Mouse (Mus musculus) liver, embryonic 14.5 days (tissue): ENCODE measurements around the gene Otop3. TPM values are rescaled to one million over a fixed set of nuclear protein-coding genes. Genes with fewer than 3 reads are reported as not detected.
A peak's percentile ranks its signal among the peaks of the same experiment; 100 is the strongest.

Experiments
- ATAC-seq: fragments of 200-750 bp; cut with Nextera tagmentation; 2 replicates; pipeline ENCODE4 v1.8.0; 2017; ENCODE audit warnings: moderate number of reproducible peaks, mild to moderate bottlenecking, moderate library complexity; ENCODE audit not compliant: insufficient read depth
- DNase-seq, 3 experiments: peaks; one replicate each; pipeline ENCODE4 v3.0.0-alpha.2; 2012 to 2013; ENCODE audit warnings: low read depth in 3 of 3, low spot score in 3 of 3
- H3K27ac ChIP-seq: fragments of 300-500 bp; sonication (generic); 2 replicates; pipeline ENCODE4 v1.5.1; 2014; ENCODE audit warnings: moderate library complexity, mild to moderate bottlenecking, control low read depth, inconsistent platforms
- H3K27me3 ChIP-seq: fragments of 300-500 bp; sonication (generic); 2 replicates; pipeline ENCODE4 v1.6.1; 2014; ENCODE audit warnings: mild to moderate bottlenecking, low read length, moderate library complexity; ENCODE audit not compliant: control insufficient read depth, insufficient read depth
- H3K36me3 ChIP-seq: fragments of 300-500 bp; sonication (generic); replicated peaks from 2 replicates; pipeline ENCODE4 v1.6.1; 2014; ENCODE audit warnings: low read depth; ENCODE audit not compliant: control insufficient read depth, insufficient read depth
- H3K4me1 ChIP-seq, 2 experiments: fragments of 200-500 bp in 1 of 2; fragments of 300-500 bp in 1 of 2; sonication (generic) in 1 of 2; replicated peaks; 2 replicates each; pipeline ENCODE4 v1.6.1; 2012 to 2014; ENCODE audit warnings: antibody characterized with exemption in 1 of 2, inconsistent platforms in 1 of 2, low read length in 1 of 2; ENCODE audit not compliant: control insufficient read depth in 2 of 2, insufficient read depth in 2 of 2
- H3K4me2 ChIP-seq: fragments of 300-500 bp; sonication (generic); 2 replicates; pipeline ENCODE4 v1.6.1; 2014; ENCODE audit warnings: low read depth, mild to moderate bottlenecking, control low read depth, moderate library complexity
- H3K4me3 ChIP-seq, 2 experiments: fragments of 200-500 bp in 1 of 2; fragments of 300-500 bp in 1 of 2; sonication (generic) in 1 of 2; 2 replicates each; pipeline ENCODE4 v1.5.1; 2012 to 2014; ENCODE audit warnings: low read depth in 2 of 2, low read length in 2 of 2, mild to moderate bottlenecking in 2 of 2, control low read depth in 1 of 2, inconsistent platforms in 1 of 2, moderate library complexity in 1 of 2; ENCODE audit not compliant: insufficient read depth in 1 of 2
- H3K9ac ChIP-seq: fragments of 300-500 bp; sonication (generic); replicated peaks from 2 replicates; pipeline ENCODE4 v1.6.1; 2014; ENCODE audit warnings: mild to moderate bottlenecking, control low read depth, moderate library complexity
- H3K9me3 ChIP-seq: fragments of 300-500 bp; sonication (generic); 2 replicates; pipeline ENCODE4 v1.6.1; 2016; ENCODE audit warnings: low read length, mixed read lengths; ENCODE audit not compliant: control insufficient read depth
- CTCF ChIP-seq: IDR thresholded peaks from 2 replicates; pipeline ENCODE4 v1.5.1; 2016; ENCODE audit warnings: antibody characterized with exemption, low read depth, control low read depth
- EP300 ChIP-seq: IDR thresholded peaks from 2 replicates; pipeline ENCODE4 v1.6.1; 2016; ENCODE audit warnings: antibody characterized with exemption, low read depth
- WGBS: fragments of 180-500 bp; shearing (Covaris S2); extraction: QIAGEN DNeasy Blood & Tissue Kit; methylation state at CpG from one replicate; pipeline ENCODE4 v1.1.7; 2014; ENCODE audit not compliant: insufficient replicate concordance; 5-methylcytosine and 5-hydroxymethylcytosine counted together
- polyA plus RNA-seq, 2 experiments: library from polyadenylated mRNA; depleted of rRNA in 1 of 2; stranded (reverse) in 1 of 2; unstranded in 1 of 2; fragments of >200 nt; fragmentation: Nextera tagmentation in 1 of 2; extraction: Ambion mirVana in 1 of 2; gene quantifications; 2 replicates each; pipeline versions ENCODE4 v1.2.1 to v1.2.3; 2012 to 2014

Otop3 gene
- polyA plus RNA-seq, 2 experiments = not detected

DNA sequence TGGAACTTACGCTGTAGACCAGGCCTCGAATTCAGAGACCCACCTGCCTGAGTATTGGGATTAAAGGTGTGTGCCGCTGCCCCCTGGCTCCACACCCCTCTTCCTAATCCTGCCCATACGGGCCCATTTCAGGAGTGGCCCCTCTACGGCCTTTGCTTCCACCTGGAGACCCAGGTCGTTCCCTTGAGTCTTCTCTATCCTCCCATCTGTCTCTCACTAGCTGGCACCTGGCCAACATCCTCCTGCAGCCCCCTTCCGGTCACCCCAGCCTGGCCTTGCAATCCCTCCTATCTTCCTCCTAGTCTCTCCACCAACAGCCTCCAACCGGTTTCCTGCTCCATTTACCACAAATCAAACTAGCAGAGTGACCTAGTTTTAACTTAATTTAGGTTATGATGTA, 44.6 kb upstream of the Otop3 start:
- H3K36me3 ChIP-seq = no peaks in the 10 kb centered on the region
- WGBS = 59% methylated on average over 8 of the region's 8 CpGs
- no peak overlapping the region for H3K9ac ChIP-seq
- H3K27ac ChIP-seq = no peak overlapping the region
- H3K4me1 ChIP-seq = peaks cover 0 to 7% of the 10 kb centered on the region in 2 experiments; a peak in 2 of 4 replicates
- H3K4me2 ChIP-seq = no peak overlapping the region
- no peaks in the 10 kb centered on the region for H3K27me3 ChIP-seq
- no peak overlapping the region for H3K4me3 ChIP-seq
- ATAC-seq = no peak
- DNase-seq = no peak
- no peak for TF ChIP-seq EP300
- no peak for TF ChIP-seq CTCF
- no peaks in the 10 kb centered on the region for H3K9me3 ChIP-seq

DNA sequence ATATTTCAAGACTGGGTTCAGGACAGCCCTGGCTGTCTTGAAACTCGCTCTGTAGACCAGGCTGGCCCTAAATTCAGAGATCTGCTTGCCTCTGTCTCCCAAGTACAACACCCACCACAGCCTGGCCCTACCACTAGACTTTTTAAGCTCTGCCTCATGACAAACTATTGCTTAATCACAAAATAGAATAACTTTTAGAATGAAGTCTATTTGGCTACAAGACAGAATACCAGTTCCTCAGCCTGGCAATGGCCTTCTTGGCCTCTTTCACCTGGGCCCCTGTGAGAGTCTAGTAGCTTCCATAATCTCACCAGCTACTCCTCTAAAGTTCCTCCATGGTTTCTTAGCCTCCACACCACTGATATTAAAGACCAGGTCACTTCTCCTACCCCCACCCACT, 44.2 kb upstream of the Otop3 start:
- WGBS = 50% methylated on average over 1 of the region's 1 CpGs
- H3K4me1 ChIP-seq = peaks cover 0 to 7% of the 10 kb centered on the region in 2 experiments; a peak in 2 of 4 replicates
- no peak for TF ChIP-seq EP300
- TF ChIP-seq CTCF = no peak
- H3K36me3 ChIP-seq = no peaks in the 10 kb centered on the region
- no peak for ATAC-seq
- H3K9ac ChIP-seq = no peak overlapping the region
- DNase-seq = no peak
- no peaks in the 10 kb centered on the region for H3K9me3 ChIP-seq
- H3K4me3 ChIP-seq = no peak overlapping the region
- H3K27ac ChIP-seq = no peak overlapping the region
- no peak overlapping the region for H3K4me2 ChIP-seq
- no peaks in the 10 kb centered on the region for H3K27me3 ChIP-seq

DNA sequence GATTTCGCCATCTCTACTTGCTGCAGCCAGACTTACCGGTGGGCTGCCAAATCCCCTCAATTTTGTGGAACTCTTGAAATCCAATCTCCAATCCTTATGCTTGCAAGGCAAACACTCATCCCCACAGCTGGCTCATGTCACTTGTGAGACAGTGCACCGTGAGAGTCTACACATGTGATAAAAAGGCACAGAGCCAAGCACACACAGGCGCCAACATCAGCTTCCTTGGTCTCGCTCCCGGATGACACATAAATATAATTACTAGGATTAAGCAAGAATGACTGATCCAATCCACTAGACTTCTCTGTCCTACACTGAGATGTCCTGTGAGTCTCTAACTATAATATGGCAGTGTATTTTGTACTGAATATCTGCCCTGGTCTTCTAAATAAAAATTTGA, 43.6 kb upstream of the Otop3 start:
- DNase-seq = no peak
- no peak overlapping the region for H3K27ac ChIP-seq
- H3K4me2 ChIP-seq = no peak overlapping the region
- H3K9me3 ChIP-seq = no peaks in the 10 kb centered on the region
- peaks cover 0 to 5% of the 10 kb centered on the region in 2 experiments; a peak in 2 of 4 replicates for H3K4me1 ChIP-seq
- no peak for ATAC-seq
- no peak overlapping the region for H3K9ac ChIP-seq
- no peaks in the 10 kb centered on the region for H3K27me3 ChIP-seq
- no peaks in the 10 kb centered on the region for H3K36me3 ChIP-seq
- WGBS = 74% methylated on average over 6 of the region's 6 CpGs
- H3K4me3 ChIP-seq = no peak overlapping the region
- TF ChIP-seq CTCF = no peak
- no peak for TF ChIP-seq EP300

DNA sequence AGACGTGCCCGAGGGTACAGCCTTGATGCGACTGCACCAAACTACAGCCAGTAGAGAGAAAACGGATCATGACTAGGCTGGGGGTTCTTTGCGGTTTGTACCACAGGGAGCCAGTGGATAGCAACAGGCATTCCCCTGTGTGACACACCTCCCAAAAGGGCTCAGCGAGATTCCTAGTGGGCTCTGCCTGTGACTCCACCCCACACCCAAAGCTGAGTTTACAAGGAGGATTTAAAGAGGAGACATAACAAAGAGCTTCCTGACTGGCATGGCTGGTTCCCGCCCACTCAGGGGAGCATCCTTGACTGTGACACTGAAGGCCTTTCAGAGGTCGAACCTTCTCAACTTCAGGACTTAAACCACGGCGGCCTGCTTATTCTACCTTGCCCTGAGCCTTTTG, 43.0 kb upstream of the Otop3 start:
- ATAC-seq = no peak
- no peak overlapping the region for H3K4me2 ChIP-seq
- H3K9me3 ChIP-seq = no peaks in the 10 kb centered on the region
- peaks cover under 1% of the 10 kb centered on the region; the same call in 1 of the 2 replicates for H3K27me3 ChIP-seq
- peaks cover 0 to 5% of the 10 kb centered on the region in 2 experiments; a peak in 2 of 4 replicates for H3K4me1 ChIP-seq
- WGBS = 64% methylated on average over 10 of the region's 10 CpGs
- no peak overlapping the region for H3K27ac ChIP-seq
- no peak overlapping the region for H3K4me3 ChIP-seq
- no peaks in the 10 kb centered on the region for H3K36me3 ChIP-seq
- H3K9ac ChIP-seq = no peak overlapping the region
- TF ChIP-seq CTCF (no peak), EP300 (no peak)
- no peak for DNase-seq

DNA sequence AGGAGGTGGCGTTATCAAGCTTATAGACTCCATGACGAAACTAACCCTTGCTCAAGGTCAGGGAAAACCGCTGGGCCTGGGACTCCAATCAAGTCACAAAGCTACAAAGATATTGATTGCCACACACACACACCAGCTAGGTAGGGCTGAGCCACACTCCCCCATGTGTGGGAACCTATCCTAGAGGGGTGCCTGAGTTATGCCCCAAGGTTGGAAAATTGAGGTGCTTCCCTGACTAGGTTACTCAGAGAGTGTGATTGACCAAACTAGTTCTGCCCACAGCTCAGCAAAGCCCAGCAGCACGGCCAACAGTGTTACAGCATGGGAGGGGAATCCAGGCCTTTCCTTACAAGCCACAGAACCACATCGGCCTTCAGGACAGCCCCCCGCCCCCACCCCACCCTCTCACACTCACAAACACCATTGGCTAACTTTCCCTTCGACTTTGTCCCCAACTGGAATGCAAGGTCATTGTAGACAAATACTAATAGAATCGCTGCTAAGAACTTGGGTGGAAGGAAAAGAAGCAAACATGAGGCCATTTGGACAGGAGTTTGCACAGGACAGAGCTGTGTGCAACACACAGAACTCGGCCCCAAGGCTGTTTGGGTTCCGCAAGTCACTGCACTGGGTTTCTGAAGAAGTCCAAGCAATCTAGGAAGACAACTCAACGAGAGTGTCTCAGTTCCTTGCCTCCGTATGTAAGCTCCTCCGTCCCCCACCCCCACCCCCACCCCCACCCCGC, 41.7 kb upstream of the Otop3 start:
- no peaks in the 10 kb centered on the region for H3K36me3 ChIP-seq
- H3K4me2 ChIP-seq = peak overlapping the region; percentile 38
- peaks cover 12% of the 10 kb centered on the region for H3K27me3 ChIP-seq
- H3K4me3 ChIP-seq = no peak overlapping the region
- no peak for TF ChIP-seq CTCF
- no peak for TF ChIP-seq EP300
- no peak overlapping the region for H3K9ac ChIP-seq
- peaks cover 0 to 5% of the 10 kb centered on the region in 2 experiments; a peak in 2 of 4 replicates for H3K4me1 ChIP-seq
- ATAC-seq (peak; percentile 45; the same call in 1 of the 2 replicates), DNase-seq (no peak)
- peak overlapping the region; percentile 48 for H3K27ac ChIP-seq
- H3K9me3 ChIP-seq = no peaks in the 10 kb centered on the region
- WGBS = 45% methylated on average over 14 of the region's 14 CpGs
